Mouse (Mus musculus) spleen, adult 2 months (tissue): ENCODE measurements at regions not wholly inside any gene's neighbourhood (a gene's known extent, or its start where the extent isn't known, plus 50 kb on each side); places are given as distances from the start of the nearest gene placed in this dataset.

Experiments
- DNase-seq, 2 experiments: peaks; one replicate each; pipeline versions ENCODE4 v3.0.0 to v3.0.0-alpha.2; 2012 to 2021; ENCODE audit warnings: low spot score in 2 of 2, low read depth in 1 of 2
- H3K27ac ChIP-seq: fragments of 200-500 bp; 2 replicates; pipeline ENCODE4 v1.5.1; 2012; ENCODE audit warnings: low read length, inconsistent platforms; ENCODE audit not compliant: insufficient read depth
- H3K27me3 ChIP-seq: fragments of 200-500 bp; 2 replicates; pipeline ENCODE4 v1.6.1; 2012; ENCODE audit warnings: mild to moderate bottlenecking, moderate library complexity, low read length, inconsistent platforms; ENCODE audit not compliant: control insufficient read depth, insufficient read depth
- H3K36me3 ChIP-seq: fragments of 200-500 bp; 2 replicates; pipeline ENCODE4 v1.6.1; 2012; ENCODE audit warnings: mild to moderate bottlenecking, low read length, inconsistent platforms; ENCODE audit not compliant: control insufficient read depth, insufficient read depth
- H3K4me1 ChIP-seq: fragments of 200-500 bp; 2 replicates; pipeline ENCODE4 v1.6.1; 2011; ENCODE audit warnings: inconsistent platforms; ENCODE audit not compliant: control insufficient read depth, insufficient read depth, insufficient read length
- H3K4me3 ChIP-seq: fragments of 200-500 bp; 2 replicates; pipeline ENCODE4 v1.5.1; 2011; ENCODE audit warnings: mild to moderate bottlenecking, inconsistent platforms; ENCODE audit not compliant: insufficient read depth, insufficient read length; ENCODE audit errors: extremely low read depth
- CTCF ChIP-seq: fragments of 200-500 bp; IDR thresholded peaks from 2 replicates; pipeline ENCODE4 v1.5.1; 2011; ENCODE audit warnings: mild to moderate bottlenecking, inconsistent platforms; ENCODE audit not compliant: insufficient read depth, insufficient read length, insufficient replicate concordance; ENCODE audit errors: extremely low read depth
- POLR2A ChIP-seq: fragments of 200-500 bp; IDR thresholded peaks from 2 replicates; pipeline ENCODE4 v1.6.1; 2011; ENCODE audit warnings: low read depth, low read length, inconsistent platforms
- whole genome bisulfite sequencing: fragments of 180-500 bp; shearing (Covaris S2); methylation state at CpG from one replicate; pipeline ENCODE4 v1.1.7; 2018; 5-methylcytosine and 5-hydroxymethylcytosine counted together

- H3K27ac ChIP-seq = no peak overlapping the region
- H3K4me3 ChIP-seq = no peak overlapping the region
- TF ChIP-seq POLR2A (no peak), CTCF (no peak)
- H3K36me3 ChIP-seq = no peaks in the 10 kb centered on the region
- H3K27me3 ChIP-seq = no peaks in the 10 kb centered on the region
- H3K4me1 ChIP-seq = no peaks in the 10 kb centered on the region
- DNase-seq = no peak
Measured at GRCm38 (mm10) chr1:83642656-83643055, 234.7 kb upstream of the Sphkap start.

GRCm38 (mm10) chr1:83636051-83636450 is 228.1 kb upstream of the Sphkap start:
- no peak for DNase-seq
- Histone ChIP-seq H3K36me3 (no peaks in the 10 kb centered on the region), H3K27ac (no peak overlapping the region), H3K27me3 (no peaks in the 10 kb centered on the region), H3K4me3 (no peak overlapping the region), H3K4me1 (no peaks in the 10 kb centered on the region)
- WGBS = 87% methylated on average over 3 of the region's 3 CpGs
- TF ChIP-seq POLR2A = no peak
- no peak for TF ChIP-seq CTCF

GRCm38 (mm10) chr1:83631798-83632197 is 223.8 kb upstream of the Sphkap start:
- no peak for TF ChIP-seq CTCF
- TF ChIP-seq POLR2A = no peak

GRCm38 (mm10) chr1:83631394-83631793 is 223.4 kb upstream of the Sphkap start:
- Histone ChIP-seq H3K4me3 (no peak overlapping the region), H3K36me3 (no peaks in the 10 kb centered on the region), H3K4me1 (no peaks in the 10 kb centered on the region), H3K27me3 (no peaks in the 10 kb centered on the region), H3K27ac (no peak overlapping the region)
- TF ChIP-seq POLR2A = no peak
- no peak for TF ChIP-seq CTCF
- 83% methylated on average over 7 of the region's 7 CpGs for WGBS
- no peak for DNase-seq

More at GRCm38 (mm10) chr1:83631798-83632197, 223.8 kb upstream of the Sphkap start:
- 66% methylated on average over 4 of the region's 4 CpGs for WGBS
- Histone ChIP-seq H3K36me3 (no peaks in the 10 kb centered on the region), H3K27ac (no peak overlapping the region), H3K4me3 (no peak overlapping the region), H3K27me3 (no peaks in the 10 kb centered on the region), H3K4me1 (no peaks in the 10 kb centered on the region)
- no peak for DNase-seq

GRCm38 (mm10) chr1:83587258-83587657 is 179.3 kb upstream of the Sphkap start:
- DNase-seq = no peak
- Histone ChIP-seq H3K36me3 (no peaks in the 10 kb centered on the region), H3K27ac (no peak overlapping the region), H3K27me3 (no peaks in the 10 kb centered on the region), H3K4me3 (no peak overlapping the region), H3K4me1 (no peaks in the 10 kb centered on the region)
- TF ChIP-seq CTCF = no peak
- no peak for TF ChIP-seq POLR2A
- 82% methylated on average over 1 of the region's 1 CpGs for WGBS

- WGBS = 81% methylated on average over 4 of the region's 4 CpGs
- no peak for DNase-seq
- H3K4me1 ChIP-seq = no peaks in the 10 kb centered on the region
- TF ChIP-seq POLR2A = no peak
- no peak for TF ChIP-seq CTCF
- no peaks in the 10 kb centered on the region for H3K36me3 ChIP-seq
- H3K27me3 ChIP-seq = no peaks in the 10 kb centered on the region
- H3K27ac ChIP-seq = no peak overlapping the region
- H3K4me3 ChIP-seq = no peak overlapping the region
Measured at GRCm38 (mm10) chr1:83583041-83583440, 175.0 kb upstream of the Sphkap start.

GRCm38 (mm10) chr1:83569991-83570390 is 162.0 kb upstream of the Sphkap start:
- Histone ChIP-seq H3K36me3 (no peaks in the 10 kb centered on the region), H3K4me3 (no peak overlapping the region), H3K4me1 (no peaks in the 10 kb centered on the region), H3K27ac (no peak overlapping the region), H3K27me3 (no peaks in the 10 kb centered on the region)
- WGBS = 86% methylated on average over 5 of the region's 5 CpGs
- no peak for DNase-seq
- TF ChIP-seq CTCF = no peak
- no peak for TF ChIP-seq POLR2A
